Mouse (Mus musculus) cerebellum, postnatal 36 days (tissue): ENCODE measurements around the gene Sox8.

ENCODE experiments used
- DNase-seq, 2 experiments: peaks; one replicate each; pipeline ENCODE4 v3.0.0; 2021 to 2022; ENCODE audit warnings: mixed read lengths in 2 of 2

The Sox8 gene

DNA sequence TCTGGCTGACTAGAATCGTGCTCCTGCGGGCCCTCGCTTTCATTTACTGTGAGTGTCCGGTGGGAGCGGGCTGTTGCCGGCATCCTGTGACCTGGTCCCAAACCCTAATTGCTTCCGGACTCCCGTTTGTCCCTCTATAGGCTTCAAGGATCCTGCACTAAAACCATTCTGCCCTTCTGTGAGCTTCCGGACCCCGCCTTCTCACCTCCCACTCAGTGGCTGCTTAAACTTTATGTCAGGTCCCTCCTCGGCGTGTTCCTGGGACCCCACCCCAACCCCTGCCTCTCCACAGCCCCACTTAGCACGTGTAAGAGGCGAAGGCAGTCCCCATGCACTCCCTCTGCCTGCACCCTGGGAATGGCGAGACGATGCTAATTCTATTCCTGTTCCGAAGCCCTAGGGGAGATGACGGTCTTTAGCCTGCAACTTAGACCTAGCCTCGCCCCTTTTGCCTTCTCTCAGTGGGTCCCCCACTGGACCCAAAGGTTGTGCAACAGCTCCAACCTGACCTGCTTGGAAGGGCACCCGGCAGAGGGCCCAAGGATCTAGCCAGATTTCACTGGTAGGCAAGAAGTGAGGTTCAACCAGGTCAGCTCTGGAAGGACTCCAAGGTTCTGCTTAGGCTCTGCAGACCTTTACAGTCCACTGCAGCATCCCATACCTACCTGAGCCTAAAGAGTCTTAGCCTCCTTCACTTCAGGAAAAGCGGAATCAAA lies 9.0 kb upstream of the Sox8 start:
- DNase-seq = no peak

DNA sequence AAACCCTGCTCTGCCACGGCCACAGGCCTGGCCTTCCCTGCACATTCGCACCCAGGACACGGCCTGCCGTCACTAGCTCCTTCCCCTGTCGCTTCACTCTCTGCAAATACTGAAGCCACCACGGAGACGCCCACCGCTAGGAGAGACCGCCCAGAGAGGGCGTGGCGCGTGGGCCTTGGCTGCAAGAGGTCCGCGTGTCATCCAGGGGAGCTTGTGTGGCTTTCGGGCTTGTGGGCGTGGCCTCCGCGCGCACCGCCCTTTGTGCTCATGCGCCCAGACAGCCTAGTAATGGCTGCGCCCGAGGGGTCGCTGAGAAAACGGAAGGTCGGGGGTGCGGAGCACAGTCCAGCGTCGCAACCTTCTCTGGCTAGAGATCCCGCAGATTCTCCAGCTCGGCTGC lies 8.4 kb upstream of the Sox8 start, which contains the start of gene Lmf1:
TSS of gene Lmf1 (plus strand) at position 166 of the 400 bp plus-strand sequence.
- peak; percentile 94 to 96 for DNase-seq

DNA sequence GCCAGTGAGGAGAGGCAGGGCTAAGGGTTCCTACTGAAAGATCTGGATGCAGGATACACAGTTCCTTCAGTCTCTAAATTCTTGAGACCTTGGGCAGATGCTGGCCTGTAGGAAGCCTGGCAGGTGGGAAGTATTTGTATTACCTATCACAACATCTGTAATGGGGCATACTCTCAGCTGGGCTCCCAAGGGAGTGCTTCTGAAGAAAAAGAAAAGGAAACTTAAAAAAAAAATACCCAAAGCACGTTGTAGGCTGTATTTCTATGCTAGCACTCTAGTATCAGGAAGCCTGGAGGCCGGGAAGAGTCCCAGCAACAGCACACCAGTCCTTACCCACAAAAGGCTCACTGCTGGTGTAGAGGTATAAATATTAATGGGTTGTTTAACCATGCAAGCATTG lies 7.2 kb upstream of the Sox8 start:
- no peak for DNase-seq

GRCm38 (mm10) chr17:25577263-25577662 lies 6.8 kb upstream of the Sox8 start:
- no peak for DNase-seq

DNA sequence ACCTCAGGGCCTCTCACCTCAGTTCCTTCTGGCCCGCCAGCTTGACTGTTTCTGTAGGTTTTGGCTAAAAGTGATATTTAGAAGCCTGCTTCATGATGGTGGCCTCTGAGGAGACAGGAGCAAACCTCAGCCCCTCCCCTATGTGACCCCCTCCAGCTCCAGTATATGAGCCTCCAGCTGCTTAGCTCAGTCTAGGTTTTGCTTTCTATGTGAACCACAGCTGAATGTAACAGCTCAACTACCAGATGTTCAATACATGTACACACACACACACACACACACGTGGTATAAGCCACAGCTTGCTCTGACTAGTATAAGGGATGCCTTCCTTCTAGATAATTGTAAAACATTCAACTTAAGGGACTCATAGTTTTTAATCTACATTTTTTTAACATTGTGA lies 5.5 kb upstream of the Sox8 start:
- no peak for DNase-seq

- no peak for DNase-seq
Observed at GRCm38 (mm10) chr17:25575208-25575971, 4.9 kb upstream of the Sox8 start.

GRCm38 (mm10) chr17:25571453-25571820 lies 951 bp upstream of the Sox8 start:
- no peak for DNase-seq

DNA sequence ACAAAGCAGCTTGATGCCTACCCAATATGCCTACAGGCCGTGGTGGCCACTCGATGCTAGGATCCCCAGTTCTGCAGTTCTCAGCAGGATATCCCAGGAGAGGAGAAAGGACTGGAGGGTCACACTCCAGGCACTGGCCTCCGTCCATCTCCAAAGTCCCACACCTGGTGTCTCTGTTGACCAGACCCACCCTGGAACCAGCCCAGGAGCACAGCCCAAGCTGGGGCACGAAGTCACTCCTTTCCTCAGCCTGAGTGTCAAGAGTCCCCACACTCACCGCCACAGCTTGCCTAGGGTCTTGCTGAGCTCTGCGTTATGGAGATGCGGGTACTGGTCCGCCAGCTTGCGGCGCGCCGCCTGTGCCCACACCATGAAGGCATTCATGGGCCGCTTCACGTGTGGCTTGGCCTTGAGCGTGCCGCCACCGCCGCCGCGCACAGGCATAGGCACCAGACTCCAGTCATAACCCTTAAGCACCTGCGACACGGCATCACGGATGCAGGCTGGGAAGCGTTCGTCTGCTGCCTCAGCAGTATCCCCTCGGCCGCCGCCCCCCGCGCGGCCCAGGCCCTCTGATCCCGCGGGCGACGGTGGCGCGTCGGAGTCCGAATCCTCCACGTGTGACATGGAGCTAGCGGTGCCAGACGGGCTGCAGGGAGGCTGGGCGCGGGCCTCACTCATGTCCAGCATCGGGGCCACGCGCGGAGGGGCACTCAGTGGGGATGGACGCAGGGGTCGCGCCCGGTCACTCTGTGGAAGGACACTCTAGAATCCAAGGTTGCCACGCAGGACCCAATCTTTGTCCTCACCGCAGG lies 446 bp downstream of the Sox8 start:
- DNase-seq = no peak

DNA sequence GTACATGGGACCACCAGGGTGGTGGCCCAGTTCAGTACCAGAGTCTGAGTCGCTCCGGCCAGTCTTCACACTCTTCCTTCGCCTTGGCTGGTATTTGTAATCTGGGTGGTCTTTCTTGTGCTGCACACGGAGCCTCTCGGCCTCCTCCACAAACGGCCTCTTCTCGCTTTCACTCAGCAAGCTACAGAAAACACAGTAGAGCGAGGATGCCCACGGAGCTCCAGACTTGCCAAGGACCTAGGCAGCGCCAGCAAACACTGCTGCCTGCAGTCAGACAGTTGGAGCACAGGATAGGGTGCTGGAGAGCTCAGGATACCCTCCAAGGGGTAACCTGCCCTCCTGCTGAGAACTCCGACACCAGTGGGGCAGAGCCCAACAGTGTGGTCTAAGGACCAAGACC lies 1.6 kb downstream of the Sox8 start:
- no peak for DNase-seq

DNA sequence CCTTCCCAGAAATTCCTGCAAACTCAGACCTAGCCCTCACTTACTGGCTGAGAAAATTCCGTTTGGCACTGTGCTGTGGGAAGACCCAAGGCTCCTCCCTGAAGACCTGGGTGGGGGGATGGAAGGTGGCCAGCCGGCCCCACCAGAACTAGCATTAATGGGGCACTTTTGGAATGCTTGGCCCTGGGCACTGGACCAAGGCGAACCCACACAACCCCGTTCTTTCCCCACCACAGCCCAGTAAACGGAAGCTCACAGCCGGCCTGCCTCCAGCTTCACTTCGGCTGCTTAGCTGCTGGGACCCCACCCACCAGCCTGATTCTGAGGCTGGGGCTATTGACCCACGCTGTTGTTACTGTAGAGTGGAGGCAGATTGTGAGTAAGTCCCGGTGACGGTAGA lies 2.3 kb downstream of the Sox8 start:
- no peak for DNase-seq

GRCm38 (mm10) chr17:25567745-25568144 lies 2.7 kb downstream of the Sox8 start:
- peak; percentile 72 to 74 for DNase-seq

DNA sequence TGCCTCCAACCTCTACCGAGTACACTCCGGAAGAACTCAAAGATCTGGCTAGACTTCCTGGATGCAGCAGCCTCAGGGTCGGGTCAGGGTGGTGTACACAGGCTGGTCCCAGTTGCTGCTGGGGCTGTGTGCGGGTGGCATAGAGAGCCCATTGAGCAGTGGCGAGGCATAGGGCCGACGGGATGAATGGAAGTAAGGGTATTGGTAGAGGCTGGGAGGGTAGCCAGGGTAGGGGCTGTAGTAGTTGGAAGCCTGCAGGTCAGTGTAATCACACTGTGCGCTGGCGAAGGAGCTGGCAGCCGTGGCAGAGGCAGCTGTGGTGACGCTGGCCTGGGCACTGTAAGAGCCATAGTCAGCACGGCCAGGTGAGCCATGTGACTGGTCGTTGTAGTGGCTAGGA lies 3.2 kb downstream of the Sox8 start:
- no peak for DNase-seq

GRCm38 (mm10) chr17:25565860-25566600 lies 4.5 kb downstream of the Sox8 start:
- DNase-seq = no peak

DNA sequence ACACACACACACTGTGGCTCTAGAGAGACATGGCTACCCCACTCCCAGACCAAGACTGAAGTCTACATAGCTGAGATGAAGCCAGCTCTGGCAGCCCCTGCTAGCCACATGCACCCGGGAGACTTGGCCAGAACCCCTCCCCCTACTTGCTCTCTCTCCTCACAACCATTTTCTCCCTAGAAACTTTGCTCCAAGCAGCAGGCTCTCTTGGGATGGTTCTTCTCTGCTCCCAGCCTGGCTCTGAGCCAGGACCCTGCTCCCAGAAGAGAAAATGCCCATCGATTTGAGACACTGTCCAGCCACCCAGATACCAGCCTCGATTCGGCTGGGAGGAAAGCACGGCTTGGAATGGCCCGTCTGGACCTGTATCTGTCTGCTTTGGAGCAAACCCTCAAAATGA lies 5.2 kb downstream of the Sox8 start:
- DNase-seq = peak; percentile 16 to 28

DNA sequence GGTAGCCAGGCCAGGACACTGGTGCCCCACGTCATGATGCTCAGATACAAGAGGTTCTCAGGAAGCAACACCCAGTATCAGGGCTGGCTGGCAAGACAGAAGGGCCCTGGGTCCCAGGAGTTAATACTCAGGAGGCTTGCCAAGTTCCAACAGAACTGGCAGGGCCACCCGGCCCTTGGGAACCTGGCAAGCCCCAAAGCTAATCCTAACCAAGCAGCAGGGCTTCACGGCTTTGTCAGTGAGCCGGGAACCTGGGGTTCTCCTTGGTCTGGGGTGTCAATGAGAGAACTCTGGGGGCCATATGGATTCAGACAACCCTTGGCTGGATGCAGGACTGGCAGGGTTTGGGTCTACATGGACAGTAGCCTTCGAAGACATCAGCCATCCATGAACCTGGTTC lies 6.0 kb downstream of the Sox8 start:
- peak in 1 of 2 experiments; percentile 23 for DNase-seq

GRCm38 (mm10) chr17:25561223-25562028 lies 9.1 kb downstream of the Sox8 start:
- DNase-seq = peak in 1 of 2 experiments; percentile 16

DNA sequence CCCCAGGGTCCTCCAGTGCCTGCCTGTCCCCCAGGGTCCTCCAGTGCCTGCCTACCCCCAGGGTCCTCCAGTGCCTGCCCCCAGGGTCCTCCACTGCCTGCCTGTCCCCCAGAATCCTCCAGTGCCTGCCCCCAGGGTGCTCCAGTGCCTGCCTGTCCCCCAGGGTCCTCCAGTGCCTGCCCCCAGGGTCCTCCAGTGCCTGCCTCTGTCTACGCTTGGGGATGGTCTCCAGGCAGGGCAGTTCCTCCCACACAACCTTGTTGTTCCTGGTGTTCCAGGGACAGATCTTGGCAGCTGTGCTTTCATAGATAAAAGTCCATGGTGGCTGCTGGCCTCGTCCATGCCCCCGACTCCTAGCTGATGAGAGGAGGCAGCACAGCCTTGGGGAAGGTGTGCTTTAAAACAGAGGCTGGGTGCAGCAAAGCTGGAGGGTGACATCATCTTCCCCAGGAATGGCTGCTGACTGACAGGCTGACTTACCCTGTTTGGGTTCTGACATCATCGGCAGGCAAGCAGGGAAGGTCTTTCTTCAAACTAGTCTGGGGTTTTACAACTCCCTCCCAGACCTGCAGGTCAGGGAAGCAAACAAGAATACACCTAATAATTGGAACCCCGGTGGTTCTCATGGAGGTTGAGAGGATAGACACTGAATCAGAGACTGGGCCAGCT lies 9.8 kb downstream of the Sox8 start:
- DNase-seq = peak in 1 of 2 experiments; percentile 10

- DNase-seq = no peak
Observed at GRCm38 (mm10) chr17:25559634-25560033, 10.9 kb downstream of the Sox8 start.

DNA sequence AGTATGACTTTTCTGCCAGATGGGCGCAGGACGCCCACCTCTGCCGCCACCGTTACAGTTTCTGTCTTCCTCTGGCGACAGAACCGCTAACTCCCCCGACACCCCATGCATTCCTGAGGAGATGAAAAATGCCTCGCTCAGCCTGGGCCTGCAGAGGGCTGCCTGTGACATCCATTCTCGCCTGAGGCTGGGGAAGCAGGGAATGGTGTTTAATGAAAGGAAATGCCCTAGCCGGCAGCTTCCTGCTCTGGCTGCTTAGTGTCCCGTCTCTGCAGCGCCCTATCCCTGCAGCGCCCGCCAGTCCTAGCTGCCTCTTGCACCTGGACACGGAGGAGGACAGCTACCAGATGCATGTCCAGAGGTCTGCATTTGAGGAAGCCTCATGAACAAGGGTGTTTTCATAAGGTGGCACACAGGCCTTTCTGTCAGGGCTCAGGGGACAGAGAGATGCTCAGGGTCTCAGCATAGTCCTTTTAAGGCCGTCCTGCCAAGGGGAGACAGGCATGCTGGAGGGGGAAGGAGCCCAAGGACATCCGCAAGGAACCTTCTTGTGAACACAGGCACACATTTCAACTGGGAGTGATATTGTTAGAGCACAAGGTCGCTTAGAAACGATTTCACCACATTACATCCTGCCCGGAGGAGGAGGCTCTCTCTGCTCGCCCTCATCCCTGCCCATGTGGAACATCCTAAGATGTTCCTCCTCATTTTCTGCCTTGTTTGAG lies 13.7 kb downstream of the Sox8 start:
- DNase-seq = peak in 1 of 2 experiments; percentile 10
